Mouse (Mus musculus): ENCODE measurements at regions not wholly inside any gene's neighbourhood (a gene's known extent, or its start where the extent isn't known, plus 50 kb on each side); places are given as distances from the start of the nearest gene placed in this dataset.

DNA sequence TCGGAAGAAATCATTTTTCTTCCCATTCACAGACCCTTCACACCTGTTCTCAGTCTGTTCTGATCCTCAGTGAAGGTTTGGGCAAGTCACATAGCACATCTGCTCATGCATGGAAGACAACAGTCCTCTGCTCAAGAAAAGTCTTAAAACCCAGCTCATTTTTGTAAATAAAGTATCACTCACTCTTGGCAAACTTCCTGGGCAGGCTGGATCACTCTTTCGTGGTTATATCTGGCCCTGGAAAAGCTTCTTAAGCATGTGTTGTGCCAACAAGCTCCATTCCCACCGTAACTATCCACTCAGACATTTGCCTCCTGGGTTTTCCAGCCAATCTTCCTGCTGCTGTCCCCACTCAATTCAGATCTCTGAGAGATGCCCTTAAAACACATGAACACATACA lies 103.2 kb upstream of the Cep85l start:
- no peak for DNase-seq (ENCODE audit: low spot score)
- Histone ChIP-seq H3K9me3 (no peaks in the 10 kb centered on the region), H3K27me3 (replicated peaks; ENCODE audit: low read depth, poor library complexity, severe bottlenecking) (no peaks in the 10 kb centered on the region), H3K4me3 (no peak overlapping the region), H3K36me3 (replicated peaks) (no peaks in the 10 kb centered on the region), H3K4me1 (no peaks in the 10 kb centered on the region), H3K27ac (replicated peaks) (no peak overlapping the region)
- WGBS, result 87% methylated on average over 3 of the region's 3 CpGs

DNA sequence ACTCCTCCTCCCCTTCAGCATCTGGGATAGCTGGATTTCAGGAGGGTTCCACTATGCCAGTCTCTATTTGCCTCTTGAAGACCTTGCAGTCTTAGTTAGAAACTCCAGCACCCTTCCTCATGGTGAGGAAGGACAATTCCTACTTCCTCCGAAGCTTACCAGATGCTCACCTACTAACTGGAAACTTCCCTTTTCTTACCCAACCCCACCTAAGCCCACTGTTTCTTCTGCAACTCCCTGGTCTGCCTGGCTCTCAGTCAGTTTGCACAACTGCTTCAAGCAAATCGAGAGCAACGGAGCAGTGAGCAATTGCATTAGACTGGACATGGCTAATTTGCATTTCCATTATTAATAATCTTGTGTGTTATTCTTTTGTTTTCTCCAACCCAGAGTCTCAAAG lies 90.5 kb upstream of the Cep85l start:
- H3K9me3 ChIP-seq, result peaks cover 15% of the 10 kb centered on the region
- no peaks in the 10 kb centered on the region for H3K27me3 ChIP-seq (replicated peaks; ENCODE audit: low read depth, poor library complexity, severe bottlenecking)
- H3K4me1 ChIP-seq, result no peaks in the 10 kb centered on the region
- no peak for DNase-seq (ENCODE audit: low spot score)
- no peak overlapping the region for H3K27ac ChIP-seq (replicated peaks)
- H3K36me3 ChIP-seq (replicated peaks), result no peaks in the 10 kb centered on the region
- H3K4me3 ChIP-seq, result no peak overlapping the region
- WGBS, result 91% methylated on average over 3 of the region's 3 CpGs

DNA sequence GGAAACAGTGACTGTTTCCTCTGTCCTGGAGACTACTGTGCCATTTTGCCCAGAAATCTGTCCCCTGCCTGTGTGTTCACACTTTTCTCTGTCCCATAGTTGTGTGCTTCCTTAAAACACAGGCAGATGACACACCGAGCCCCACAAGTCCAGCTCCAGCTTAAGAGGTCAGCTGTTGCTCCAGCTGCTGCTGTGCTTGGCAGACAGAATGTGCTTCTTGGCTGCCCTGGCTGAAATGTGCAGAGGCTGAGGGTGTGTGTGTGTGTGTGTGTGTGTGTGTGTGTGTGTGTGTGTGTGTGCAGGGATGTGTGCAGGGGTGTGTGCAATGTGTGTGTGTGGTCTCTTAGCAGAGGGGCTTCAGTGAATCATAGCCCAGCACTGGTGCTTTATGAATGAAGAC lies 89.9 kb upstream of the Cep85l start:
- H3K9me3 ChIP-seq, result peaks cover 15% of the 10 kb centered on the region
- no peaks in the 10 kb centered on the region for H3K27me3 ChIP-seq (replicated peaks; ENCODE audit: low read depth, poor library complexity, severe bottlenecking)
- no peaks in the 10 kb centered on the region for H3K36me3 ChIP-seq (replicated peaks)
- WGBS, result 89% methylated on average over 1 of the region's 1 CpGs
- no peak overlapping the region for H3K4me3 ChIP-seq
- H3K4me1 ChIP-seq, result no peaks in the 10 kb centered on the region
- H3K27ac ChIP-seq (replicated peaks), result no peak overlapping the region
- DNase-seq (ENCODE audit: low spot score), result no peak

DNA sequence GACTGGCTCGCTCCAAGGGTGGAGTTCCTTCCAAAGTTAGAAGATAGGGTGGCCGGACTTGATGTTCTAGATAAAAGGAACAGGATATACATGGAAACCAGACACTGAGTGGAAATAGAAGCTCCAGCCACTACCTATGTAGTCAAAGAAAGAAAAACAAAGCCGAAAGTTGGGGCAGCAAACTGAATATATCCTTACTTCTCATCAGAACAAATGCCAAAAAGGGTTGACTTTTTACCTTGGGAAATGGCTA lies 88.5 kb upstream of the Cep85l start:
- Histone ChIP-seq H3K27me3 (replicated peaks; ENCODE audit: low read depth, poor library complexity, severe bottlenecking) (no peaks in the 10 kb centered on the region), H3K36me3 (replicated peaks) (no peaks in the 10 kb centered on the region)
- 91% methylated on average over 3 of the region's 3 CpGs for WGBS

DNA sequence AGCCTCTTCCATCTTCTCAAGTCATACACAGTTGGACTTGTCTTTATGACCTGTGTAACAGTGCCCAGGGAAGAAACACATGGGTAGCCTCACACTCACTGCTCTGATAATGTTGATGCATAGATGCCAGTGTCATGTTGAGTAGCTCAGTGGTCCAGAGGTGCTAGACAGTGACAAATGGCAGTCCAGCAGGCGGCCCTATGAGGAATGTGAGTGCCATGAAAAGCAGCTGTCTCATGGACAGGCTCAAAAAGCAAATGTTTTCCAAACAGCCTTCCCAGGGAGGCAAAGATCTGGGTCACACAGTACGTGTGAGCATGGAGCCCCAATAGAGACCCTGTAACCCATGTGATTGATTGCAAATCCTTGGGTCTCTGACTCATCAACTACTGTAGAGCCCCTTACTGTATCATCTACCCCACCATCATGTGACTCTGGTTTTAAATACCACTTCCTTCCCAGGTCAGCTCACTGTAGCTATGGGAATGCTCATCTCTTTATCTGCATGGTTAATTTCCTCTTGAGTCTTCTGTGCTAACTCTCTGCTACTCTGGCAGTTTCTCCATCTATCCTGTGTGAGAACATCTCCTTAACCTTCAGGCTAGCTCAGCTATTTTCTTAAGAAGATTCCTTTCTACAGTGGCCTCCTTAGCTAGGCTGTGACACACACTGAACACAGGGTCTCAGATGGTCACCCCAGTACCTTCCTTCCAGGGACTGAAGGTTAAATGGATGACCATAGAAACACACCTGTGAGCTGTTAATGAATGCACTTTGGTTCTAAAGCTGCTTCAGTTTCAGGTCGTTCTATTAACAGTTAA lies 87.9 kb upstream of the Cep85l start:
- no peaks in the 10 kb centered on the region for H3K27me3 ChIP-seq (replicated peaks; ENCODE audit: low read depth, poor library complexity, severe bottlenecking)
- no peak overlapping the region for H3K27ac ChIP-seq (replicated peaks)
- H3K9me3 ChIP-seq, result peaks cover 14% of the 10 kb centered on the region
- WGBS, result 89% methylated on average over 3 of the region's 3 CpGs
- H3K36me3 ChIP-seq (replicated peaks), result no peaks in the 10 kb centered on the region
- no peak overlapping the region for H3K4me3 ChIP-seq
- DNase-seq (ENCODE audit: low spot score), result no peak
- peaks cover 9% of the 10 kb centered on the region for H3K4me1 ChIP-seq

More for the DNA sequence above, 88.5 kb upstream of the Cep85l start:
- Histone ChIP-seq H3K4me1 (peaks cover 4% of the 10 kb centered on the region), H3K4me3 (no peak overlapping the region), H3K27ac (replicated peaks) (no peak overlapping the region), H3K9me3 (peaks cover 15% of the 10 kb centered on the region)
- no peak for DNase-seq (ENCODE audit: low spot score)

DNA sequence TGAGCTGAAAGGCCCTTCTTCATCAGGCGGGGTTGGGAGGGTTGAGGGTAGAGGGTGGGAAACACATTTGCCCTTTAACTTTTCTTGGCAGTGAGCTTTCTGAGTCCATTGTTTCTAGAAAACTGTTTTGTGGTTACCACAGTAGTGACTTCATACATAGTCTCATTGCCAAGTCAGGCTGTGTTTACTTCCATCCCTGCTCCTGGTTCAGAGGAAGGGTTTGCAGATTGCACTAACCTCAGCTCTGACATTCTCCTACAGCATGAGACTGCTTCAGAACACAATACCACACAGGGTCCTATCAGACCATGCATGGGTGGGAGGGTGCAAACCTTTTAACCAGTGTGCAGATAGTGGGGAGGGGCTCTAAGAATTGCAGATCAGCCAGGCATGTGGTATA lies 87.1 kb upstream of the Cep85l start:
- H3K36me3 ChIP-seq (replicated peaks), result no peaks in the 10 kb centered on the region

DNA sequence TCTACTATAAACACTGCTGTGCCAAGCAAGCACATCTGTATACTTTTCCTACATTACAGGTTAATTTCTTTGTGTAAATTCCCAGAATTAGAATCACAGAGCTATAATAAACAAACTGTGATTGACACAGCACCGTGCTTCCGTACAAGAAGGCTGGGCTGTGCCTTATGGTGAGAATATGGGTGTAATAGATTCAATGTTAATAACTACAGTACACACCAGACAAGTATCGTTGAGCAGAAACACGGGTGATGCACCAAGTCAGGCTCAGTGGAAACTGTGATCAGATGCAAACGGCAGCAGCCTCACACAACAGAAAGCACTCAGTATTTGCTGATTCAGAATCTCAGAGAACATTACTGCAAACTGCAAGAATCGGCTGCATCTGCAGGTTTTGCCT lies 86.5 kb upstream of the Cep85l start:
- 86% methylated on average over 6 of the region's 6 CpGs for WGBS
- H3K27ac ChIP-seq (replicated peaks), result no peak overlapping the region
- no peak for DNase-seq (ENCODE audit: low spot score)

More for the DNA sequence above, 87.1 kb upstream of the Cep85l start:
- no peak overlapping the region for H3K4me3 ChIP-seq
- DNase-seq (ENCODE audit: low spot score), result no peak
- H3K4me1 ChIP-seq, result peaks cover 15% of the 10 kb centered on the region
- H3K9me3 ChIP-seq, result peaks cover 7% of the 10 kb centered on the region; the same call in 1 of the 2 replicates
- 78% methylated on average over 1 of the region's 1 CpGs for WGBS
- no peak overlapping the region for H3K27ac ChIP-seq (replicated peaks)
- H3K27me3 ChIP-seq (replicated peaks; ENCODE audit: low read depth, poor library complexity, severe bottlenecking), result no peaks in the 10 kb centered on the region

DNA sequence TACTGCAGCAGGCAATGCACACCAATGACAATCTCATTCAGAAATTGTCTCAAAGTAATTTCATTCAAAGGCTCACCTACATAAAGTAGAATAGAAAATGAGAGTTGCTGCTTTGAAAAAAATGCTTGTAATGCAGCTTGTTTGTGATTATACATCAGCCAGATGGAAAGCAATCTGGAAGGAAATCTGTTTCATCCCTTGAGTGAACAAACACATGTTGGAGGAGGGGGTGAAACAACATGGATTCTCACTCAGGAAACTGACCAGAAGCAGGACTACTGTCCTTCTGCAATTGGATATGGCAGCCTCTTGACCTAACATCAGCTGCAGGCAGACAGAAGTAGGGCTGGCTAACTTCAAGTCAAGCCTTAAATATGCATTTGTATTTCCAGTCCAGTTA lies 84.8 kb upstream of the Cep85l start:
- Histone ChIP-seq H3K4me1 (peaks cover 15% of the 10 kb centered on the region), H3K9me3 (no peaks in the 10 kb centered on the region), H3K27me3 (replicated peaks; ENCODE audit: low read depth, poor library complexity, severe bottlenecking) (no peaks in the 10 kb centered on the region), H3K36me3 (replicated peaks) (no peaks in the 10 kb centered on the region), H3K4me3 (no peak overlapping the region), H3K27ac (replicated peaks) (no peak overlapping the region)
- no peak for DNase-seq (ENCODE audit: low spot score)

More for the DNA sequence above, 86.5 kb upstream of the Cep85l start:
- Histone ChIP-seq H3K36me3 (replicated peaks) (no peaks in the 10 kb centered on the region), H3K4me1 (peaks cover 15% of the 10 kb centered on the region), H3K4me3 (no peak overlapping the region), H3K27me3 (replicated peaks; ENCODE audit: low read depth, poor library complexity, severe bottlenecking) (no peaks in the 10 kb centered on the region), H3K9me3 (peaks cover 2% of the 10 kb centered on the region; the same call in 1 of the 2 replicates)

DNA sequence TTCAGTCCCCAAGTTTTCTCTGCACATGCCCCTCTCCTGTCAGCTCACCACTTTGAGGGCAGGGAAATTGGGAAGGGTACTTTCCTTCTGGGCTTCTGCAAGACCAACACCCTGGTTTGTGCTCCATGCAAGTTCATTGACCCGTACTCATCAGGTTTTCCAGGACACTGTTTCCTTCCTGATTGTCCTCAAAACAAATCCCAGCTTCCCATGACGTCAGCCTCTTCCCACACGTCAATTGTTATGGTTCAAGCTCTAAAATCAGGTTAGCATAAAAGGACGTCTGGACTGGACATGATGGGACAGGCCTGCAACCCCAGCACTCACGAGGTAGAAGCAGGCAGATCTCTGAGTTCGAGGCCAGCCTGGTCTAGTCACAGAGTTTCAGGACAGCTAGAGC lies 84.3 kb upstream of the Cep85l start:
- WGBS, result 71% methylated on average over 6 of the region's 6 CpGs
- no peak overlapping the region for H3K4me3 ChIP-seq
- H3K4me1 ChIP-seq, result peaks cover 15% of the 10 kb centered on the region
- no peaks in the 10 kb centered on the region for H3K9me3 ChIP-seq
- no peaks in the 10 kb centered on the region for H3K36me3 ChIP-seq (replicated peaks)
- H3K27me3 ChIP-seq (replicated peaks; ENCODE audit: low read depth, poor library complexity, severe bottlenecking), result no peaks in the 10 kb centered on the region
- H3K27ac ChIP-seq (replicated peaks), result no peak overlapping the region
- DNase-seq (ENCODE audit: low spot score), result no peak

DNA sequence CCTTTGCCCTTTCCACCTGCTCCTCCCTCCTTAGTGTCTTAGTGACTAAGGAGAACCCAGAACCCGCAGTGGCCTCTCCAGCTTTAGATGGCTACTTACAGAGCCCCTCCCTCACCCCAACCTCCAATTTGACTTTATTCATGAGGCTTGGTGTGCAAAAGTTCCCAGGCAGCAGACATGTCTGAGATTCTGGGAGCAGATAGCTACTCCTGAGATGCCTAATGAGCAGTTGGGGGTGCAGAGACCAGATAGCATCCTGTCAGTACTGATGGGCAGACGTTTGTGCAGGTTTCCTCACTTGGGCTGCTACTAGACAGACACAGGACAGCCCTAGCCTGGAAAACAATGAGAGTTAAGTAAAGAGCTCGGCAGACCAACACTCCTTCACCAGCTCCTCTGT lies 83.7 kb upstream of the Cep85l start:
- Histone ChIP-seq H3K9me3 (no peaks in the 10 kb centered on the region), H3K27me3 (replicated peaks; ENCODE audit: low read depth, poor library complexity, severe bottlenecking) (no peaks in the 10 kb centered on the region), H3K4me3 (no peak overlapping the region), H3K36me3 (replicated peaks) (no peaks in the 10 kb centered on the region), H3K4me1 (peaks cover 15% of the 10 kb centered on the region), H3K27ac (replicated peaks) (no peak overlapping the region)
- WGBS, result 37% methylated on average over 3 of the region's 3 CpGs
- DNase-seq (ENCODE audit: low spot score), result no peak

DNA sequence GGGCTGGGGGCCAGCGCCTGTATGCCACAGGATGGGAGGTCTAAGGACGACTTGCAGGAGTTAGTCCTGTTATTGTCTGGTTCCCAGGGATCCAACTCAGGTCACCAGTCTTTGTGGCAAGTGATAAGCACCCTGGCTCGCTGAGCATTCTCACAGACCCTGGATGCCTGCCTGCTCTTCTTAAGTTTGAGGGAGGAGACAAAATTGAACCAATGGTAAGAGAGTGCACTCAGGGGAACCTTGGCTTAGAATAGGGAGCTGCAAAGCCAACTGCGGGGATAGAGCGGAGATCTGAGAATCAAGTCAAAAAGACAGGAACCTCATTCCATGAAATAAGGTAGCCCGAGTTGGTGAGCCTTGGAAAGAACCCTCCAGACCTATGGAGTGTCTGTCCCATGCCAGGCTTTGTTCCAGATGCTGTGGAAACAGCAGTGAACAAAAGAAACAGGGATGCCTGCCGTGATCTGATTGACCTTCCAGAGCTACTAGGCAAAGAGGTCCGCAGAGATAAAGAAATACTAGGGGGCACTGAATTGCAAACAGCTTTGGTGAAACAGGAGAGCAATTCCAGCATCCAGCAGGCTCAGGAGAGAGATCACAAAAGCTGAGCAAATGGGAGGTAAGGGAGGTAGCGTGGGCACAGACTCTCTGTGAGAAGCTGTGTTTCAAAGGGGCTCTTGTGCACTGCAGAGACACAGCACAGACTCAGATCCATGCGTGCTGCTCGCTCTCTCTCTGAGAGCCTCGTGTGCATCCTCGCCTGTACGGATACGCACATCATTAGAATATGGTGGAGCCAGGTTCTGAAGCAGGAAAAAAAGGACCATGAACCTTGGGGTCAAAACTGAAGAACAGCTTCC lies 82.9 kb upstream of the Cep85l start:
- Histone ChIP-seq H3K4me3 (peak overlapping the region; percentile 8; the same call in 1 of the 2 replicates), H3K27me3 (replicated peaks; ENCODE audit: low read depth, poor library complexity, severe bottlenecking) (no peaks in the 10 kb centered on the region), H3K4me1 (peaks cover 15% of the 10 kb centered on the region), H3K27ac (replicated peaks) (peak overlapping the region; percentile 57), H3K9me3 (no peaks in the 10 kb centered on the region), H3K36me3 (replicated peaks) (no peaks in the 10 kb centered on the region)
- 30% methylated on average over 15 of the region's 15 CpGs for WGBS
- DNase-seq (ENCODE audit: low spot score), result peak; percentile 20

DNA sequence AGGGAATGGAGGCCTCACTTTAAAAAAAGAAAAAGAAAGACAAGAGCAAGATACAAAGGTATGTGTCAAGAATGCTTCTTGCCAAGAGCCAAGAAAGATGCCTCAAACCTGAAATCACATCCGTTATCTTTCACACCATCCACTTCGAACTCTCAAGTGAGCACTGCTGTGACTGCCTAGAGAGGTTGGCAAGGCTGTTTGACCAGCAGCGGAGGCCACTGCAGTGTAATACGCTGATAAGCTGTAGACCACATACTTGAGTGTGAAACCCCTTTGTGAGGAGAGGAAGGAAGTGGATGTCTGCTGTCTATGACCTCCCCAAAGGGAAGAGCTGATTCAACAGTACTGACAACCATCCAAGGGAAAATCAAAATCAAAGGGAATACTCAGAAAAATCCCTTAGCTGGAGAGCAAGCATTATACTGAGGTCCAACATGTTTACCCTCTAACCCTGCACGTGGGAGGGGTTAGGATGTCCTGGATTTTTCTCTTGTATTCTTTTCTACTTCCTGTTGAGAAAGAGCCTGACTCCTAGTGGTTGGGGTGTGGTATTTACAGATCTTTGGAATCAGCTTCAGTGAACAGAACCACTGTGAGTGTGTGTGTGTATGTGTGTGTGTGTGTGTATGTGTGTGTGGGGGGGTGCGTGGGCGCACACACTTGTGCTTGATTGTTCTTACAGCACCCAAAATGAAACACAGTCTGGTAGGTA lies 81.5 kb upstream of the Cep85l start:
- peaks cover 15% of the 10 kb centered on the region for H3K4me1 ChIP-seq
- 80% methylated on average over 7 of the region's 7 CpGs for WGBS
- H3K27me3 ChIP-seq (replicated peaks; ENCODE audit: low read depth, poor library complexity, severe bottlenecking), result no peaks in the 10 kb centered on the region
- H3K27ac ChIP-seq (replicated peaks), result no peak overlapping the region
- no peaks in the 10 kb centered on the region for H3K9me3 ChIP-seq
- no peak for DNase-seq (ENCODE audit: low spot score)
- H3K4me3 ChIP-seq, result no peak overlapping the region
- H3K36me3 ChIP-seq (replicated peaks), result no peaks in the 10 kb centered on the region

Data from embryonic facial prominence, embryonic 10.5 days (tissue).